Mouse (Mus musculus) large intestine, adult 2 months (tissue): ENCODE data around the gene Smim23. TPM values are rescaled to one million over a fixed set of nuclear protein-coding genes. Genes with fewer than 3 reads are reported as not detected.

Experiments used
- DNase-seq: peaks from one replicate; pipeline ENCODE4 v3.0.0-alpha.2; 2012; ENCODE audit warnings: low read depth, low spot score
- WGBS: fragments of 180-500 bp; shearing (Covaris S2); methylation state at CpG from one replicate; pipeline ENCODE4 v1.1.7; 2018; 5-methylcytosine and 5-hydroxymethylcytosine counted together
- polyA plus RNA-seq: library from polyadenylated mRNA; depleted of rRNA; stranded (reverse); fragments of >200 nt; gene quantifications from 2 replicates; pipeline ENCODE4 v1.2.3, GENCODE M21; 2012; rRNA removed

The Smim23 gene
- polyA plus RNA-seq, 1 experiment = not detected

- 45% methylated on average over 3 of the region's 3 CpGs for WGBS
- DNase-seq = no peak
Measured at GRCm38 (mm10) chr11:32782724-32783123, 41.7 kb downstream of the Smim23 start.

GRCm38 (mm10) chr11:32781633-32782404 lies 42.6 kb downstream of the Smim23 start:
- no peak for DNase-seq
- 26% methylated on average over 2 of the region's 2 CpGs for WGBS

GRCm38 (mm10) chr11:32780747-32781536 lies 43.5 kb downstream of the Smim23 start:
- 26% methylated on average over 11 of the region's 11 CpGs for WGBS
- no peak for DNase-seq

GRCm38 (mm10) chr11:32768642-32769343 lies 55.6 kb downstream of the Smim23 start:
- WGBS = 69% methylated on average over 12 of the region's 12 CpGs

More at GRCm38 (mm10) chr11:32768642-32769343, 55.6 kb downstream of the Smim23 start:
- no peak for DNase-seq

Other genes starting within 250 kb of the Smim23 start
- 31.9 and 41.2 TPM in 2 replicates for gene Fbxw11, start 181.9 kb downstream of the Smim23 start, polyA plus RNA-seq